Mouse (Mus musculus) liver, postnatal 0 days (tissue): Measurements from ENCODE around the gene Gm10282. TPM values are rescaled to one million over a fixed set of nuclear protein-coding genes. Genes with fewer than 3 reads are reported as not detected.

ENCODE experiments used
- ATAC-seq: fragments of 200-750 bp; cut with Nextera tagmentation; 2 replicates; pipeline ENCODE4 v1.8.0; 2017; ENCODE audit warnings: mild to moderate bottlenecking, moderate library complexity
- DNase-seq: peaks from one replicate; pipeline ENCODE4 v3.0.0-alpha.2; 2016
- H3K27ac ChIP-seq: fragments of 300-500 bp; sonication (generic); 2 replicates; pipeline ENCODE4 v1.5.1; 2014; ENCODE audit warnings: antibody characterized with exemption, moderate library complexity, mild to moderate bottlenecking, low read depth
- H3K27me3 ChIP-seq: fragments of 300-500 bp; sonication (generic); 2 replicates; pipeline ENCODE4 v1.6.1; 2014; ENCODE audit warnings: low read length, control low read depth, mixed read lengths; ENCODE audit not compliant: insufficient read depth
- H3K36me3 ChIP-seq: fragments of 300-500 bp; sonication (generic); replicated peaks from 2 replicates; pipeline ENCODE4 v1.6.1; 2014; ENCODE audit warnings: mild to moderate bottlenecking, control low read depth, low read length, moderate library complexity, mixed read lengths; ENCODE audit not compliant: insufficient read depth
- H3K4me1 ChIP-seq: fragments of 300-500 bp; sonication (generic); 2 replicates; pipeline ENCODE4 v1.6.1; 2014; ENCODE audit warnings: antibody characterized with exemption, mild to moderate bottlenecking, control low read depth; ENCODE audit not compliant: insufficient read depth
- H3K4me2 ChIP-seq: fragments of 300-500 bp; sonication (generic); 2 replicates; pipeline ENCODE4 v1.6.1; 2014; ENCODE audit warnings: low read depth, mild to moderate bottlenecking, low read length, moderate library complexity, mixed read lengths
- H3K4me3 ChIP-seq: fragments of 300-500 bp; sonication (generic); 2 replicates; pipeline ENCODE4 v1.5.1; 2014; ENCODE audit warnings: low read depth, low read length
- H3K9ac ChIP-seq: fragments of 300-500 bp; sonication (generic); replicated peaks from 2 replicates; pipeline ENCODE4 v1.6.1; 2014; ENCODE audit warnings: mild to moderate bottlenecking, moderate library complexity
- H3K9me3 ChIP-seq: fragments of 300-500 bp; sonication (generic); 2 replicates; pipeline ENCODE4 v1.6.1; 2016; ENCODE audit warnings: mild to moderate bottlenecking, control low read depth, low read length, mixed read lengths
- CTCF ChIP-seq: sonication (generic); IDR thresholded peaks from 2 replicates; pipeline ENCODE4 v1.5.1; 2016; ENCODE audit warnings: antibody characterized with exemption, low read depth
- EP300 ChIP-seq: IDR thresholded peaks from 2 replicates; pipeline ENCODE4 v1.6.1; 2016; ENCODE audit warnings: antibody characterized with exemption, low read depth, mild to moderate bottlenecking
- WGBS: fragments of 180-500 bp; shearing (Covaris S2); extraction: QIAGEN DNeasy Blood & Tissue Kit; methylation state at CpG from one replicate; pipeline ENCODE4 v1.1.7; 2014; ENCODE audit not compliant: insufficient replicate concordance; 5-methylcytosine and 5-hydroxymethylcytosine counted together
- polyA plus RNA-seq: library from polyadenylated mRNA; unstranded; fragments of >200 nt; fragmentation: Nextera tagmentation; extraction: Ambion mirVana; gene quantifications from 2 replicates; pipeline ENCODE4 v1.2.1, GENCODE M21; 2015

Gm10282 gene
- polyA plus RNA-seq, 1 experiment from 2014 or later, result 6.4 TPM

DNA sequence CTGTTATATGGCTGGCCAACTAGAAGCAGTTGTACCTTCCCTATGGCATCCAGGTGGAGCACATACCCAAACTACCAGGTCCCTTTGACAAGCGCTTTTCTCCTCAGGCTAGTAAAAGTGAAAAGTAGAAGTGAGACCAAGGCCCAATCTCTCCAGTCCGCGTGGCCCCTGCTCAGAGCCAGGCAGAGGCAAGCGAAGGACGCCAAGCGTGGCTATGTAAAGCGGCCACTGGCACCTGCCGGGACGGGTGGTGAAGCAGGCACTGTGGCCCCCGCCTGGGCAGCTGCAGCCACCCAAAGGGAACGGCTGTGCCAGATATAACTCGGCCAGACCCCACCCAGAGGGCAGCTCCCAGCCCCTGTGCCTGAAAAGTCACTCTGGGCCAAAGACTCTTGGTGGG lies 34.5 kb downstream of the Gm10282 start:
- no peak for TF ChIP-seq EP300
- no peak for TF ChIP-seq CTCF
- WGBS, result 66% methylated on average over 12 of the region's 12 CpGs
- H3K27ac ChIP-seq, result peak overlapping the region; percentile 72

DNA sequence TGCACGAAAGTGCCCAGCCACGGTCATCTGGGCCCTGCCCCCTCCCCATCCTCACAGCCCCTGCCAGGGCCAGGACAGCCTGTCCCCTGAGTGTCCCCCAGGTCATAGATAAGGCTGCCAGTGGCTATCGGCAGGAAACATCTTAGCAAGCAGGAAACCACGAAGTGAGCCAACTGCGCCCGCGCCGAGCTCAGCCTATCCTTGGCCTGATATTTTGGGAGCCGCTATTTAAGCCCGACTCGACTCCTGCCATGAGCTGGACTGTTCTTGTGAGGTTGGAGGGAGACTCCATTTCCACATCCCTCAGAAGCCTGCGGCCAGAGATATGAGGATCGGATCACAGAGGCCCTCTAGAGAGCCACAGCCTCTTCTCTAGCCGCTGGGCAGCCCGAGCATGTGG lies 36.7 kb downstream of the Gm10282 start:
- H3K4me3 ChIP-seq, result no peak overlapping the region; the same call in 1 of the 2 replicates
- peak; percentile 70 for DNase-seq
- TF ChIP-seq EP300 (peak; percentile 95), CTCF (no peak)
- 13% methylated on average over 15 of the region's 15 CpGs for WGBS
- H3K9me3 ChIP-seq, result no peaks in the 10 kb centered on the region
- peak; percentile 79 for ATAC-seq
- H3K27ac ChIP-seq, result peak overlapping the region; percentile 82
- H3K27me3 ChIP-seq, result no peaks in the 10 kb centered on the region
- no peaks in the 10 kb centered on the region for H3K36me3 ChIP-seq
- H3K4me1 ChIP-seq, result peaks cover 20% of the 10 kb centered on the region
- H3K9ac ChIP-seq, result peak overlapping the region; percentile 30
- H3K4me2 ChIP-seq, result peak overlapping the region; percentile 46

More for the DNA sequence above, 34.5 kb downstream of the Gm10282 start:
- H3K4me1 ChIP-seq, result peaks cover 20% of the 10 kb centered on the region
- H3K4me3 ChIP-seq, result no peak overlapping the region
- no peaks in the 10 kb centered on the region for H3K9me3 ChIP-seq
- DNase-seq, result peak; percentile 61
- H3K4me2 ChIP-seq, result no peak overlapping the region
- H3K27me3 ChIP-seq, result no peaks in the 10 kb centered on the region
- no peak overlapping the region for H3K9ac ChIP-seq
- no peak; the same call in 1 of the 2 replicates for ATAC-seq
- no peaks in the 10 kb centered on the region for H3K36me3 ChIP-seq

DNA sequence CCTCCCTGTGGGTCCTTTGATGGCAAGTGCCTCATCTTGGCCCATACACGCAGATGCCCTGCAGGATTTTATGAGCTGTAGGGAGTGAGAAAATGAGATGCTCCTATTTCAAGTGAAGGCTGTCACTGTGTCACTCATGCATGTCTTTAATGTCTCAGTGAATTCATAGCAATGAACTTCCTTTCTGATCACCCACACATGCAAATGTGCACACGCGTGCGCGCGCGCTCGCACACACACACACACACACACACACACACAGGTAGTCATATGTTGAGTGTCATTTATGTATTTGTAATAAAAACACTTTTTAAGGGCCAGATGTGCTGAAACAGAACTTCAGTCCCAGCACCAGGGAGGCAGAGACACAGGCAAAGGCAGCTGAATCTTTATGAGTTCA lies 38.0 kb downstream of the Gm10282 start:
- WGBS, result 90% methylated on average over 8 of the region's 8 CpGs
- Histone ChIP-seq H3K27ac (no peak overlapping the region), H3K9ac (no peak overlapping the region), H3K4me2 (no peak overlapping the region), H3K4me1 (peaks cover 17% of the 10 kb centered on the region), H3K27me3 (no peaks in the 10 kb centered on the region), H3K9me3 (no peaks in the 10 kb centered on the region), H3K36me3 (no peaks in the 10 kb centered on the region), H3K4me3 (no peak overlapping the region)
- ATAC-seq (no peak), DNase-seq (no peak)
- TF ChIP-seq CTCF (no peak), EP300 (no peak)

DNA sequence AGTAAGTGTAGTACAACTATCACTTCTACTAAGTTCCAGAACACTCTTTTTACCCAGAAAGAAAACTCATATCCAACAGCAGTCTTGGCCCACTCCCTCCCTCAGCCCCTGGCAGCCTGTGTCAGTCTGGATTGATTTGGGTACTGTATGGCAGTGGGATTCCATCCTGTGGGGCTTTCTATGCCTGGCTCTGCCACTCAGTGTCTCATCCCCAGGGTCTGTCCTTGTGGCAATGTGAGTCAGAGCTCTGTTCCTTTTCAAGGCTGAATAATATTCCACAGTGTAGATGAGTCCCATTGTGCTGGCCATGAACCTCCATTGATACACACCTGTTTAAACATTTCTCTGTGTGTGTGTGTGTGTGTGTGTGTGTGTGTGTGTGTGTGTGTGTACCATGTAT lies 38.4 kb downstream of the Gm10282 start:
- Histone ChIP-seq H3K4me3 (no peak overlapping the region), H3K27ac (no peak overlapping the region), H3K9me3 (no peaks in the 10 kb centered on the region), H3K4me2 (no peak overlapping the region), H3K36me3 (no peaks in the 10 kb centered on the region), H3K4me1 (peaks cover 17% of the 10 kb centered on the region), H3K27me3 (no peaks in the 10 kb centered on the region), H3K9ac (no peak overlapping the region)
- DNase-seq, result no peak
- no peak for ATAC-seq
- TF ChIP-seq EP300, result no peak
- TF ChIP-seq CTCF, result no peak

DNA sequence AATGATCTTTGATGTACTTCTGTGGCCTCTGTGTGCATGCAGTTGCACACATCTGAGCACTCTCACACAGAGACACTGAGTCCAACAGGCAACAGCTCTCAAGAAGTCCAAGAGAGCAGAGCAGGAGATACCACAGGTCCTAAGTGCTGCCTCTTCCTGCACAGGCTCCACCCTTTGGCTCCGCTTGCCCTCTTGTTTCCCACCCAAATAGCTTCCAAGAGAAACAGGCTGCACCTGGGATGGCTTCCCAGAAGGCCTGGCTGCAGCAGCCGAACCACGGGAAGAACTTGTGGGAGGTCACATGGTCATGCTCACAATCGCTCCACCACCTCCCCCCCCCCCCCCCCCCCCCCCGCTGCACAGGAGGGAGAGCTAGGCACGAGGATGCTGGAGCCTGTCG lies 39.7 kb downstream of the Gm10282 start:
- DNase-seq, result no peak
- no peak for ATAC-seq
- no peak overlapping the region for H3K4me2 ChIP-seq
- H3K27me3 ChIP-seq, result no peaks in the 10 kb centered on the region
- H3K4me1 ChIP-seq, result peaks cover 13% of the 10 kb centered on the region
- WGBS, result 36% methylated on average over 5 of the region's 7 CpGs
- no peak for TF ChIP-seq CTCF
- TF ChIP-seq EP300, result no peak
- no peak overlapping the region for H3K4me3 ChIP-seq
- H3K27ac ChIP-seq, result no peak overlapping the region
- H3K36me3 ChIP-seq, result no peaks in the 10 kb centered on the region
- no peak overlapping the region for H3K9ac ChIP-seq
- no peaks in the 10 kb centered on the region for H3K9me3 ChIP-seq

DNA sequence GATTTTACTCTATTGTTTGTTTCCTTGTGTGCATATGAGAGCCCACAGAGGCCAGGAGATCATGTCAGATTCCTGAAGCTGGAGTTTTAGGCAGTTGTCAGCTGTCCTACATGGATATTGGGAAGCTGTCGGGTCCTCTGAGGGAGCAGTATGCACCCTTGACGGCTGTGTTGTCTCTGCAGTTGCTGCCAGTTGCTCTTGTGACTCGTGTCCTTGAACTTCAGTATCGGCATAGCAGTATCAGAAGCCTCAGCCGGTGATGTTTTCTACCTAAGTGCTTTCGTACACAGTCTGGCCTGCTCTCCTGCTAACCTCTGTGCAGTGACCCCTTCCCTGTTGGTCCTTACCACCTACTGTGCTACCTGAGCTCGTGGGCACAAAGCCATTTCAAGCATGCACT lies 41.6 kb downstream of the Gm10282 start:
- DNase-seq (no peak), ATAC-seq (no peak)
- no peaks in the 10 kb centered on the region for H3K27me3 ChIP-seq
- TF ChIP-seq EP300 (no peak), CTCF (no peak)
- H3K4me2 ChIP-seq, result no peak overlapping the region
- H3K4me3 ChIP-seq, result no peak overlapping the region
- no peak overlapping the region for H3K9ac ChIP-seq
- WGBS, result 59% methylated on average over 7 of the region's 7 CpGs
- no peaks in the 10 kb centered on the region for H3K9me3 ChIP-seq
- no peaks in the 10 kb centered on the region for H3K36me3 ChIP-seq
- no peak overlapping the region for H3K27ac ChIP-seq
- H3K4me1 ChIP-seq, result peaks cover 7% of the 10 kb centered on the region

DNA sequence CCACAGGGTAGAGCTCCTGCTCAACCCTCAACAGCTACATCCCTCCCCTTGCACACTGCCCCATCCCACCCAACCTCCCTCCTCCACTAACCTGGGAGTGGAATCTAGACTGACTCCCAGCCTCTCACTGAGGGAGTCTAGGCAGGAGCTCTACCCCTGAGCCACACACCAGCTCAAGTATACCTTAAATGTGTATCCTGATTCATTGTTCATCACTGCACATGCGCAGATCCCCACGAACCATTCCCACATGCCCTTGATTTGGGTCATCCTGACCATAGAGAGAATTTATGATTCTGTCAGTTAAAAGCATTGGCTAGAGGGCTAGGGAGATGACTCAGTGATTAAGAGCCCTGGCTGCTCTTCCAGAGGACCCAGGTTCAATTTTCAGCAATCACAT lies 42.3 kb downstream of the Gm10282 start:
- WGBS, result 66% methylated on average over 2 of the region's 2 CpGs
- TF ChIP-seq CTCF (no peak), EP300 (no peak)
- no peak for ATAC-seq

More for the DNA sequence above, 42.3 kb downstream of the Gm10282 start:
- no peak overlapping the region for H3K4me3 ChIP-seq
- H3K4me1 ChIP-seq, result peaks cover 2% of the 10 kb centered on the region; the same call in 1 of the 2 replicates
- no peaks in the 10 kb centered on the region for H3K27me3 ChIP-seq
- no peak overlapping the region for H3K9ac ChIP-seq
- H3K9me3 ChIP-seq, result no peaks in the 10 kb centered on the region
- 0 out of 2 replicates have a peak, but pooled peaks cover under 1% of the 10 kb centered on the region for H3K36me3 ChIP-seq
- no peak for DNase-seq
- no peak overlapping the region for H3K27ac ChIP-seq
- no peak overlapping the region for H3K4me2 ChIP-seq
